Mouse (Mus musculus) embryonic facial prominence, embryonic 10.5 days (tissue): Measurements from ENCODE around the gene Dpy19l1. TPM values are rescaled to one million over a fixed set of nuclear protein-coding genes. Genes with fewer than 3 reads are reported as not detected.

Source experiments
- DNase-seq: peaks from one replicate; pipeline ENCODE4 v3.0.0-alpha.2; 2017; ENCODE audit warnings: low spot score
- H3K27ac ChIP-seq: fragments of 300-500 bp; sonication (generic); replicated peaks from 2 replicates; pipeline ENCODE4 v1.5.1; 2016; ENCODE audit warnings: mild to moderate bottlenecking
- H3K27me3 ChIP-seq: fragments of 300-500 bp; sonication (generic); replicated peaks from 2 replicates; pipeline ENCODE4 v1.6.1; 2016; ENCODE audit warnings: low read depth, mild to moderate bottlenecking; ENCODE audit not compliant: poor library complexity, severe bottlenecking
- H3K36me3 ChIP-seq: fragments of 300-500 bp; sonication (generic); replicated peaks from 2 replicates; pipeline ENCODE4 v1.6.1; 2016; ENCODE audit warnings: mild to moderate bottlenecking, moderate library complexity
- H3K4me1 ChIP-seq: fragments of 300-500 bp; sonication (generic); 2 replicates; pipeline ENCODE4 v1.6.1; 2016
- H3K4me3 ChIP-seq: fragments of 300-500 bp; sonication (generic); 2 replicates; pipeline ENCODE4 v1.5.1; 2016; ENCODE audit warnings: mild to moderate bottlenecking, moderate library complexity
- H3K9me3 ChIP-seq: fragments of 300-500 bp; sonication (generic); 2 replicates; pipeline ENCODE4 v1.6.1; 2016; ENCODE audit warnings: mild to moderate bottlenecking
- WGBS: fragments of 180-500 bp; shearing (Covaris S2); methylation state at CpG from one replicate; pipeline ENCODE4 v1.1.7; 2016; 5-methylcytosine and 5-hydroxymethylcytosine counted together
- polyA plus RNA-seq: library from polyadenylated mRNA; unstranded; fragments of >200 nt; fragmentation: Nextera tagmentation; extraction: Ambion mirVana; gene quantifications from 2 replicates; pipeline ENCODE4 v1.2.1, GENCODE M21; 2016

Gene Dpy19l1
- polyA plus RNA-seq: 9.2 and 9.7 TPM in 2 replicates

DNA sequence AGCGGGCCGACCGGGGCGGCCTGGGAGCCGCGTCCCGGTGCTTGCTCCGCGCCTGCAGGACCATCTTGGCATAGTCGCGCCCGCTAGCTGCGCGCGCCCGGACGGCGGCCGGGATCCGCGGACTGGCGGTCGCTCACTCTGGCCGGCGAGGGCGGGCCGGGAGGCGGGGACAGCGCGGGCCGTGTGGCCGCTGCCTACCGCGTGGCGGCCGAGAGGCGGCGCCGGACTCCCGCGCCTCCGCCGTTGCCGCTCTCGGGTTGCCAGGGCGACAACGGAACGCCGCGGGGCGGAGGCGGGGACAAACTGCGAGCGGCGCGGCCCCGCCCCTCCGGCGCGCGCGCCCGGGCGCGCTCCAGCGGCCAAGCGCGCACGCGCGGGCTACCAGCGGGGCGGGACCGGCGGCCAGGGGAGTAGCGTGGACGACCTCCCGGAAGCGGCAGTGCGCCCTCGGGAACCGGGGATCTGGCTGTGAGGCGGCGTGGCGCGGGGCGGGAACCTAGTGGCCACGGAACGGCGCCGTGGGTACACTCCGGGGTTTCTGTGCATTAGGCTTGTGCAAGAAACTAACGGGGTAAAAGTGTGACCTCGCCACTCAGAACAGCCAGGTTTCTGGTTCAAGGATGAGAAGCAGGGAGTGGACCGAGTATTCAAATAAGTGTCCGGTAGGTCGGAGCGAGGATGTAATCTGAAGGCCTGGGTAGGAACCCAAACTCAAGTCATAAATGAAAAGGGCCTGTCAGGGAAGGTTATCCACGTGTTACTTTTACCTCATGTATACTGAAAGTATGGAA, at the start of gene Dpy19l1:
Gene Dpy19l1 (minus strand): TSS at position 74 of the 791 bp plus-strand sequence.
- H3K27me3 ChIP-seq: no peaks in the 10 kb centered on the region
- peak within 1 kb of the TSS; percentile 94 for H3K27ac ChIP-seq
- peak; percentile 95 for DNase-seq
- H3K4me1 ChIP-seq: peaks cover 16% of the 10 kb centered on the region
- H3K36me3 ChIP-seq: no peaks in the 10 kb centered on the region
- peak within 1 kb of the TSS; percentile 78 for H3K4me3 ChIP-seq
- H3K9me3 ChIP-seq: no peaks in the 10 kb centered on the region
- under 1% methylated on average over 94 of the region's 99 CpGs for WGBS

DNA sequence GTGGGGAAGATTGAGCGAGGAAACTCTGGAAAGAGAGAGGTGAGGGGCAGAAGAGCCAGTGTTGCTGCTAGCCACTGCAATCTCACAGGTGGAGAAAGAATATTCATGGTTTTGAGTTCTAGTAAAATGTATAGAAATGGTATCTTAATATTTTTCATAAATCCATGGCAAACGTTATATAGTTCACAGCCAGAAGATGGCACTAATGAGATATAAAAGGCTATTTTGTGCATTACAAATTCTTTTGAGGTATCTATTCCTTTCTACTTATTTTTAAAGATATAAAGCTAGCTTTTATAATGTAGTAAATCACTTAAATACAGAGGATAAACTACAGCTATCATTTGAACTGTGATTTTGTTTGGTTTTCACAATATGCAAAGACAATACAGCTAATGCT, 35.2 kb upstream of the Dpy19l1 start:
- no peak overlapping the region for H3K4me3 ChIP-seq
- H3K27me3 ChIP-seq: no peaks in the 10 kb centered on the region
- no peak overlapping the region for H3K27ac ChIP-seq
- H3K4me1 ChIP-seq: no peaks in the 10 kb centered on the region
- no peak for DNase-seq
- WGBS: 49% methylated on average over 2 of the region's 2 CpGs
- H3K9me3 ChIP-seq: no peaks in the 10 kb centered on the region
- H3K36me3 ChIP-seq: no peaks in the 10 kb centered on the region

DNA sequence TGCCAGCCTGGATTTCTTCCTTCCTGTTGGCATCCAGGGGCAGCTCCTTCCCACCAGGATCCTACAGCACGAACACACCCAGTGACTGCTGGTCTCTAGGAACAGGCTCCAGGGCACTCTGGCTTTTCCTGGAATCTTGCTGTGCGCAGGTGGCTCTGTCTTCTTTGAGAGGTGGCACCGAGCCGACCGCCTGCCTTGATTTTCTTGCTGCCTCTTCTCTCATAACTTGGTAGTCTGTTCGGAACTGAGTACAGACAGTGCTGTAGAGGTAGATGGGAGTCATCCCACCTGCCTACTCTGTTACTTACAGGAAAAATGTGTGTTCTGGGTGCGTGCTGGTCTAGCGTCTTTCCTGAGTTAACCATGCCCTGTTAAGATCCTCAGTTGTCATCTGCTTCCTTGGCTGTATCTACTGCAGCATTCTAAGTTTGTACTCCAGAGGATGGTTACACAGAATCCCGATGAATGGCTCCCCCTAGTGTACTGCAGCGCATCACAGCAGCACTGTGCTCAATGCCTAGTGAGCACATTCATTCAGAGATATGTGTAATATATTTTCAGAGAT, 13.7 kb upstream of the Dpy19l1 start:
- 58% methylated on average over 10 of the region's 10 CpGs for WGBS
- H3K4me1 ChIP-seq: no peaks in the 10 kb centered on the region
- no peaks in the 10 kb centered on the region for H3K27me3 ChIP-seq
- no peaks in the 10 kb centered on the region for H3K9me3 ChIP-seq
- H3K4me3 ChIP-seq: no peak overlapping the region
- H3K27ac ChIP-seq: no peak overlapping the region
- H3K36me3 ChIP-seq: no peaks in the 10 kb centered on the region
- DNase-seq: peak; percentile 53

DNA sequence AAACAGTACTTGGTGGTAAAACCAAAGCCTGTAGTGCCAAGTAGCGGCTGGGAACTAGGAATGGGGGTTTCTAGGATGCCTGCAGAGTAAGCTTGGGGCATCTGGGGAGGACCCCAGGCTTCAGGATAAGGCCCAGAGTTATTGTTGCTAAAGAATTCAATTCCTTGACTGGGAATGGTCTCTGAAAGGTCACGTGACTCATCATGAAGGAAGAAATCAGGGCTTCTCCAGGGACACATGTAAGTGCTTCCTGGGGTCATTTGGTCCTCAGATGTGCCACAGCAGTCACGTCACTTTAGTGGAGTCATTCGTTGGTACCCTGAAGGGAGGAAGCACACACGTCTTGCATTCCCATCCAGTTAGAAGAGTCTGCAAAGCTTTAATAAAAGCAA, 11.1 kb upstream of the Dpy19l1 start:
- no peaks in the 10 kb centered on the region for H3K9me3 ChIP-seq
- 68% methylated on average over 5 of the region's 5 CpGs for WGBS

DNA sequence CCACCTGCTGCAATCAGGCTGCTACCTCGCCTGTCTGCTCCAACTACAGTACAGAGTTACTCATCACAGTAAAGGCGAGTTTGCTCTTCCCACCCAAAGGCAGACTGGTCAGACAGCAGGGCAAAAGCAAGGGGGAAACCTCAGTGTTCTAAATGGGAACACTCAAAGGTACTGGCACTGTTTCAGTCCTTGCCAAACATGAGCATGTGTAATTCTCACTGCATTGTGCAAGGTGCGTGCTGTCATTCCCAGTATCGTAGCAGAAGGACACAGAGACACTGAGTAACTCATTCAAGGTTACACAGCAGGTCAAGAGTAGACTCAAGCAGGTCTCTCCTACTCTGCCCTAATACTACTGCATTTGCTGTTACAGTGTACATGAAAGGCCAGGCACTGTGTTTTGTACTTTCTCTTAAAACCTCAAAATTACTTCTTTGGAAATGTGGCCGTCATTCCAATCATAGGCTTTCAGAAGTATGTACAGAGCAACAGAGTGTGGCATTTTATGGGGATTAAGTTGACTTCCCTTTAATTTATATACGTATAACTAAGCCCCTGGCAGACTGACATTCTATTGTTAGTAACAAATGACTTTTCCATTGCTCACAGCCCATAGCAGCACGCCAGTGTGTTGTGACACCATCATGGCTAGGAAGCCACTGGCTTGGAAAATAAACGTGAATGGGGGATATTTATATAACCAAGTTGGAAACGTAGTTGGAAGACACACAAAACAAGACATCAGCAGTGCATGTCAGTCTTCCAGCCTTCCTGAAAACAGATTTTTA, 10.5 kb upstream of the Dpy19l1 start:
- Histone ChIP-seq H3K4me1 (no peaks in the 10 kb centered on the region), H3K27ac (no peak overlapping the region), H3K27me3 (no peaks in the 10 kb centered on the region), H3K4me3 (no peak overlapping the region), H3K9me3 (no peaks in the 10 kb centered on the region), H3K36me3 (no peaks in the 10 kb centered on the region)
- DNase-seq: no peak
- 81% methylated on average over 9 of the region's 9 CpGs for WGBS

More for the DNA sequence above, 11.1 kb upstream of the Dpy19l1 start:
- Histone ChIP-seq H3K4me3 (no peak overlapping the region), H3K36me3 (no peaks in the 10 kb centered on the region), H3K4me1 (no peaks in the 10 kb centered on the region), H3K27ac (no peak overlapping the region), H3K27me3 (no peaks in the 10 kb centered on the region)
- no peak for DNase-seq

DNA sequence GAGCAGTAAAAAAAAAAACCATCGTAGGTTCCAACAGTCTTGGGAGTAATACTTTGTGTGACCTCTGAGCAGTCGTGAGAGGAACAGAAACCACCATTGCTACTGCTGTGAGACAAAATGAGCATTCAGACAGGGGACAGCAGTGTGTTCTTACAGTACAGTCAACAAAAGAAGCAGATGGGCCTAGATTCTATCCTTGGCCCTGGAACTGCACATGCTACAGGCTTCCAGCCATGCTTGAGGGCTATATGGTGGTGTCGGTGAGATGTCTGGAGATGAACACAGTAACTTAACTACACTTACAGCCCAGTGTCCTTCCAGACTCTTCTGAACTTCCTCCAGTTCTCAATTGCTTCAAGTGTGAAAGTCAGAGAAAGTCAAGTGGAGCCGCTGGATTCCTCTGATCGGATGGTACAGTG, 9.2 kb upstream of the Dpy19l1 start:
- 90% methylated on average over 5 of the region's 5 CpGs for WGBS
- no peaks in the 10 kb centered on the region for H3K4me1 ChIP-seq
- H3K36me3 ChIP-seq: no peaks in the 10 kb centered on the region
- H3K4me3 ChIP-seq: no peak overlapping the region
- no peak overlapping the region for H3K27ac ChIP-seq
- H3K9me3 ChIP-seq: no peaks in the 10 kb centered on the region
- no peaks in the 10 kb centered on the region for H3K27me3 ChIP-seq
- DNase-seq: no peak

DNA sequence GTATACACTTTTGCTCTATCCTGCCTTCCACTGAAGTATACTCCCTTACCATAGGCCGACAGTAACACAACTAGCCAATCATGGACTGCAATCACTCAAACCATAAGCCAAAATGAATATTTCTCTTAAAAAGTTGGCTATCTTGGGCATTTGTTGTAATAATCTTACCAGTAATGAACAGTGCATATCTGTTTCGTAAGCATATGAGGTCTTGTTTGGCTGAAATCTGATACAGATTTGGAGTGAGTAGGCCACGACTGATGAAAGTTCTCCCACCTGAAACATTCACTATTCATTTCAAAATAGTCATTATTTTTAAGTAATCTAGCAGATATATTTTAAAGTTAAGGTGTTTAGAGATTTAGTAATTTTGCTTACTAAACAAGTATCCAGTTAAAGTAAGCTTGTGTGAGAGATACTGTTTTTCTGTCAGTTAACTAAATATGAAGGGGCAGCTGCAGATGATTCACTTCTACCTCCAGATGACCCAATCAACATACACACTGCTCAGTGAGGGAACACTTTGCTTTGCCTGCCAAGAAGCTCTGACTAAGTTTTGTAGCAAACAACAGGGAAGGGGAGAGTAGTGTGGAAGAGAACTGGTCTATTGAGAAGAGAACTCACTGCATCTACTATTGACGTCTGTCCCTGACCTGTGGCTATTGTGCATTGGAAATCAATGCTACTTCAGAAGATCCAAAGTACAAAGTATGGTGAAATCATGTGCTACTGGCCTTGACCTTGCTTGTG, 8.6 kb upstream of the Dpy19l1 start:
- WGBS: 88% methylated on average over 4 of the region's 4 CpGs
- Histone ChIP-seq H3K27me3 (no peaks in the 10 kb centered on the region), H3K4me1 (no peaks in the 10 kb centered on the region), H3K36me3 (no peaks in the 10 kb centered on the region), H3K9me3 (no peaks in the 10 kb centered on the region), H3K27ac (no peak overlapping the region), H3K4me3 (no peak overlapping the region)
- DNase-seq: no peak

DNA sequence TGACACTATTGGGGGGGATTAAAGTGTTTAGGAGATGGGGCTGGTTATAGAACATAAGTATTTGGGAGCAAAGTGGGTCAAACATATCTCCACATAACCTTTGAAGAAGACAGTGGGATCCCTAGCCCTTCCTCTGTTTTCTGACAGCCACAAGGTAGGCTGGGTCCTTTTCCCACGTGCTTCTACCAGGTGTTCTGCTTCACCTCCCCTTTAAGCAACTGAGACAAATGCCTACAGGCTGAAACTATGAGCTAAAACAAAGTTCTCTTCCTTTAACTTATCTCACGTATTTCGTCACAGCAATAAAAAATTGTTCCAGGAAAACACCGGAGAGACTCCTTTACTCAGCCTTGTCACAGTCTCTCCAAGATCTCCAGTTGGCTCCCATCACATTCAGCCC, 5.9 kb upstream of the Dpy19l1 start:
- no peaks in the 10 kb centered on the region for H3K27me3 ChIP-seq
- no peak overlapping the region for H3K4me3 ChIP-seq
- WGBS: 93% methylated on average over 4 of the region's 4 CpGs
- no peaks in the 10 kb centered on the region for H3K9me3 ChIP-seq
- H3K27ac ChIP-seq: no peak overlapping the region
- H3K36me3 ChIP-seq: no peaks in the 10 kb centered on the region
- no peaks in the 10 kb centered on the region; the same call in 1 of the 2 replicates for H3K4me1 ChIP-seq
- DNase-seq: no peak

DNA sequence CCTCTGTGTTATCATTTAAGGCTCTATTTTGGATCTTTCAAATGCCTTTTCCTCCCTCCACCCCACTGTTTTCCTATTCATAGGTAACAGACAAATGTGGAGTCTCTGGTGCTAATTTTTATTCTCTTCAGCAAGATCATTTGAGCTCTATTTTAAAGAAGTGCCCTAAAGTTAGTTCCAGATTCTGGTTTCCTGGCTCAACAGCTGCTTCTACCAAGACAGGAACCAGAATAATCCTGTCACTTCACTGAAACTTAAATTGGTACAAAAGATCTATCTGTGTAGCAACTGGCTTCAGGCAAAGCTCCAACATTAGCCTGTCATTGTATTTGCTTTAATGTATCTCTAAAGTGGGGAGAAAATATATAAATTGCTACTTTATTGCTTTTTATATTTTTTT, 3.6 kb upstream of the Dpy19l1 start:
- no peak overlapping the region for H3K27ac ChIP-seq
- no peak for DNase-seq
- H3K4me1 ChIP-seq: peaks cover 7% of the 10 kb centered on the region
- no peaks in the 10 kb centered on the region for H3K9me3 ChIP-seq
- no peaks in the 10 kb centered on the region for H3K36me3 ChIP-seq
- no peak overlapping the region for H3K4me3 ChIP-seq
- no peaks in the 10 kb centered on the region for H3K27me3 ChIP-seq

DNA sequence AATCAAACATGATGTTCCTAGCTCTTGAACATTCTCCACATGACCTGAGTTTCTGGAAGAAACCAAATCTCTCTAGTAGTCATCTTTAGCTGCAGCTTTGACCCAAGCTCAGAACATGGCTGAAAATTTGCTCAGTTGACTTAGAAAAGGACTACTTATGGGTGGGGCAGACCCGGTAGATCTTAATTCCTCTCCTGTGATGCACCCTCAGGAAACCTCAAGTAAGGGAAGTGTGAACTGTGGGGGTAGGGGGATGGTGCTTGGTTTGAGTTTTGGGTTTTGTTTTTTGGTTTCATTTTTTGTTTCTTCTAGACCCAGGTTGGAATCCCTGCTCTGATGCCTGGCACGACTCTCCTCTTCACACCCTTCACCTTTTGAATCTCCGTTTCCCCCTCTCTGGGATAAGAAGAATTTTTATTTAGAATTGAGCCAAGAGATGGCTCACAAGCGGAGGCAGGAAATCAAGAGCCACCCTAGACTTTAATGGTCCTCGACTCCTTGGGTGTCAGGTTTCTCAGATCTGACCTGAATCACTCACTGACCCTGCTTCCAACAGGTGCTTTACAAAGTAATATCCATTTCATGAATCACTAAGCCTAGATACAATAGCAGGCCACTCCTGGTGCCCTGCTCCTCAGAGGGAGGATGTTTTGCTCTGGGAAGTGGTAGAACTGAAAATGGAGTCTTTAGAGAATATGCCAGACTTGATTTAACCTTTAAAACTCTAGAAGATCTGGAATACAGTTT, 2.2 kb upstream of the Dpy19l1 start:
- Histone ChIP-seq H3K4me3 (no peak overlapping the region), H3K4me1 (peaks cover 16% of the 10 kb centered on the region), H3K36me3 (no peaks in the 10 kb centered on the region), H3K27me3 (no peaks in the 10 kb centered on the region), H3K27ac (no peak overlapping the region), H3K9me3 (no peaks in the 10 kb centered on the region)
- 63% methylated on average over 5 of the region's 5 CpGs for WGBS
- DNase-seq: no peak

DNA sequence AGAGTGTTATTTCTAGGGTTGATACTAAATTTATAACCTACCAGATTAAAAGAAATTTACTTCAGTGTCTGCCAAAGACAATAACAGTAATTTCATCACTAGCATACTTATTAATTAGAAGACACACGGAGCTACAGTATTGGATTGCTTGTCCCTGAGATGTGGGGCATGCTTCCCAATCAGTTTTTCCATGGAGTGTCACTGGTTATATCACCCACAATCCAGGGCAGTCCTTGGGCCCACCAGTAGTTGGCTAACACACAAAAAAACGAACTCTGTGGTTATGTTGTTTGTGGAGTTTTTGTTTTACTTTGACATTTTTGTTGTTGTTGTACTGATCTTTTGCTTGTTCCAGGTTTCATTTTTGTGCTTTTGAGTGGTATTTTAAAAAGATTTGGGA, 1.4 kb upstream of the Dpy19l1 start:
- Histone ChIP-seq H3K4me1 (peaks cover 16% of the 10 kb centered on the region), H3K9me3 (no peaks in the 10 kb centered on the region), H3K36me3 (no peaks in the 10 kb centered on the region), H3K27ac (no peak overlapping the region), H3K4me3 (no peak overlapping the region), H3K27me3 (no peaks in the 10 kb centered on the region)
- DNase-seq: no peak
- WGBS: 76% methylated on average over 2 of the region's 2 CpGs

DNA sequence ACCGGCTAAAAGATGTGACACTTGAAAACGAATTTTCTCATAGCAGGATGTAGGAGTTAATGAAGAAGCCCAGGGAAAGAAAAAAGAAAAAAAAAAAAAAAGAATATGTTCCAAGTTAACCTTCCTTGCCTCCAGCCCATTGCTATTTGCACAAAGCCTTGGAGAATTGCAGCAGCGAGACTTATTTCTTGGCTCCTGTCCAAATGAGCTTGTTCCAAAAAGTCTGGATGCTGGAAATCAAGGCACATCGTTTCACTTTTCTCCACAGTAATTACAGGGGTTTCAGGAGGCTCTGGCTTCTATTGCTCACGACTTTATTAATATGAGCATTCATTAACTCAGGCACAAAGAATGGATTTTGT, 899 bp upstream of the Dpy19l1 start:
- WGBS: 21% methylated on average over 5 of the region's 5 CpGs

More for the DNA sequence above, 899 bp upstream of the Dpy19l1 start:
- peaks cover 16% of the 10 kb centered on the region for H3K4me1 ChIP-seq
- H3K27me3 ChIP-seq: no peaks in the 10 kb centered on the region
- no peaks in the 10 kb centered on the region for H3K9me3 ChIP-seq
- peak overlapping the region; percentile 78 for H3K4me3 ChIP-seq
- H3K27ac ChIP-seq: peak overlapping the region; percentile 94
- no peak for DNase-seq
- no peaks in the 10 kb centered on the region for H3K36me3 ChIP-seq
